Mouse (Mus musculus) hindbrain, embryonic 16.5 days (tissue): ENCODE data around the gene Cd6. TPM values are rescaled to one million over a fixed set of nuclear protein-coding genes. Genes with fewer than 3 reads are reported as not detected.

Experiments used
- ATAC-seq: fragments of 200-750 bp; cut with Nextera tagmentation; 2 replicates; pipeline ENCODE4 v1.8.0; 2017; ENCODE audit warnings: moderate TSS enrichment, moderate library complexity
- H3K27ac ChIP-seq: fragments of 300-500 bp; sonication (generic); 2 replicates; pipeline ENCODE4 v1.5.1; 2014; ENCODE audit warnings: low read depth, mild to moderate bottlenecking, control low read depth, low read length, moderate library complexity
- H3K27me3 ChIP-seq: fragments of 300-500 bp; sonication (generic); replicated peaks from 2 replicates; pipeline ENCODE4 v1.6.1; 2014; ENCODE audit warnings: low read length; ENCODE audit not compliant: control insufficient read depth, insufficient read depth
- H3K36me3 ChIP-seq: fragments of 300-500 bp; sonication (generic); 2 replicates; pipeline ENCODE4 v1.6.1; 2014; ENCODE audit warnings: mild to moderate bottlenecking, low read length, moderate library complexity, mixed read lengths; ENCODE audit not compliant: control insufficient read depth, insufficient read depth
- H3K4me1 ChIP-seq: fragments of 300-500 bp; sonication (generic); 2 replicates; pipeline ENCODE4 v1.6.1; 2014; ENCODE audit warnings: low read depth, low read length; ENCODE audit not compliant: control insufficient read depth, insufficient read depth
- H3K4me2 ChIP-seq: fragments of 300-500 bp; sonication (generic); 2 replicates; pipeline ENCODE4 v1.6.1; 2014; ENCODE audit warnings: mild to moderate bottlenecking, low read length, control low read depth, moderate library complexity
- H3K4me3 ChIP-seq: fragments of 300-500 bp; sonication (generic); 2 replicates; pipeline ENCODE4 v1.5.1; 2014; ENCODE audit warnings: mild to moderate bottlenecking, low read length, control low read depth, moderate library complexity
- H3K9ac ChIP-seq: fragments of 300-500 bp; sonication (generic); 2 replicates; pipeline ENCODE4 v1.6.1; 2014; ENCODE audit warnings: low read depth, mild to moderate bottlenecking, control low read depth, low read length, moderate library complexity
- H3K9me3 ChIP-seq: fragments of 300-500 bp; sonication (generic); 2 replicates; pipeline ENCODE4 v1.6.1; 2014; ENCODE audit warnings: mild to moderate bottlenecking, low read length, moderate library complexity; ENCODE audit not compliant: control insufficient read depth
- WGBS: fragments of 180-500 bp; shearing (Covaris S2); extraction: QIAGEN DNeasy Blood & Tissue Kit; methylation state at CpG from one replicate; pipeline ENCODE4 v1.1.7; 2014; 5-methylcytosine and 5-hydroxymethylcytosine counted together
- polyA plus RNA-seq: library from polyadenylated mRNA; unstranded; fragments of >200 nt; fragmentation: Nextera tagmentation; extraction: Ambion mirVana; gene quantifications from 2 replicates; pipeline ENCODE4 v1.2.1, GENCODE M21; 2015

Gene Cd6
- polyA plus RNA-seq, 1 experiment from 2014 or later, result not detected

GRCm38 (mm10) chr19:10821319-10821718 lies 8.5 kb downstream of the Cd6 start:
- WGBS, result 52% methylated on average over 7 of the region's 7 CpGs

GRCm38 (mm10) chr19:10818217-10818946 lies 11.5 kb downstream of the Cd6 start:
- ATAC-seq, result no peak
- H3K27me3 ChIP-seq, result no peaks in the 10 kb centered on the region
- no peaks in the 10 kb centered on the region for H3K9me3 ChIP-seq
- H3K36me3 ChIP-seq, result no peaks in the 10 kb centered on the region
- H3K4me1 ChIP-seq, result no peaks in the 10 kb centered on the region
- H3K27ac ChIP-seq, result no peak overlapping the region
- no peak overlapping the region for H3K9ac ChIP-seq
- H3K4me2 ChIP-seq, result 0 out of 2 replicates have a peak overlapping the region, but pooled peaks have one; percentile 10
- 42% methylated on average over 17 of the region's 17 CpGs for whole genome bisulfite sequencing
- no peak overlapping the region for H3K4me3 ChIP-seq

More at GRCm38 (mm10) chr19:10821319-10821718, 8.5 kb downstream of the Cd6 start:
- no peaks in the 10 kb centered on the region for H3K36me3 ChIP-seq
- no peak for ATAC-seq
- no peak overlapping the region for H3K9ac ChIP-seq
- no peak overlapping the region for H3K27ac ChIP-seq
- H3K9me3 ChIP-seq, result no peaks in the 10 kb centered on the region
- H3K4me3 ChIP-seq, result no peak overlapping the region
- H3K4me2 ChIP-seq, result no peak overlapping the region
- H3K4me1 ChIP-seq, result no peaks in the 10 kb centered on the region
- no peaks in the 10 kb centered on the region for H3K27me3 ChIP-seq

DNA sequence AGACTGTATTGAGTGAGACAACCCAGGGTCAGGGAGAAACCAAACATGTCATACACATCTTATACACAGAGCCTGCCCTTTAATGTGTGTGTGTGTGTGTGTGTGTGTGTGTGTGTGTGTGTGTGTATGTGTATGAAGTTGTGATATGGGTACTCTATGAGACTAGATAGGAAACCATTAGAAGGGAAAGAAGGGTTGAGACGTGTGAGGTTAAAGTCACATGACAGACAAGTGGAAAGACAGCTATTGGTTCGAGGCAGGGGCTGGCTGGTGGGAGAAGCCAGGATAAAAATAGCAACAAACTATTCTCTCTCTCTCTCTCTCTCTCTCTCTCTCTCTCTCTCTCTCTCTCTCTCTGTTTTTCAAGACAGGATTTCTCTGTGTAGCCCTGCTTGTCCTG lies 13.4 kb downstream of the Cd6 start:
- no peak for ATAC-seq
- Histone ChIP-seq H3K9me3 (no peaks in the 10 kb centered on the region), H3K4me2 (no peak overlapping the region), H3K27me3 (no peaks in the 10 kb centered on the region), H3K9ac (no peak overlapping the region), H3K36me3 (no peaks in the 10 kb centered on the region), H3K27ac (no peak overlapping the region), H3K4me1 (no peaks in the 10 kb centered on the region), H3K4me3 (no peak overlapping the region)
- WGBS, result 75% methylated on average over 2 of the region's 2 CpGs

DNA sequence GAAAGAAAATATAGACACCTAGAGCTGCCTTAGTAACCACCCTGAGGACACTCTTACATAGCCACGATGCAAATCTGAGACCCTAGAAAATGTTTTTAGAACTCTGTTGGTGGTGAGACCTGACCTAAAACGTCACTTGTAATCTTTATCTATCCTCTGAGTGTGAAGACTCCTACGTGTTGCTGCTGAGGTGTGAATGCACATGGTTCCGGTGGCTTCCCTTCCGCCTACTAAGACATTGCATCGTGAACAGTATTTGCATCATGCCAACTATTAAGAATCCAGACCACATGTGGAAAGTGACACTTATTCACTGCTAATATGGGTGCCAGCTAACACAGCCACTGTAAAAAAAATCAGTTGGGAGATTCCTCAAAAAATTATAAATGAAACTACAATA lies 14.0 kb downstream of the Cd6 start:
- H3K4me3 ChIP-seq, result no peak overlapping the region
- WGBS, result 89% methylated on average over 6 of the region's 6 CpGs
- no peaks in the 10 kb centered on the region for H3K36me3 ChIP-seq
- no peak overlapping the region for H3K4me2 ChIP-seq
- no peak overlapping the region for H3K9ac ChIP-seq
- no peaks in the 10 kb centered on the region for H3K27me3 ChIP-seq
- H3K27ac ChIP-seq, result no peak overlapping the region
- H3K4me1 ChIP-seq, result no peaks in the 10 kb centered on the region
- no peaks in the 10 kb centered on the region for H3K9me3 ChIP-seq
- ATAC-seq, result no peak

GRCm38 (mm10) chr19:10813905-10814304 lies 16.0 kb downstream of the Cd6 start:
- Histone ChIP-seq H3K27ac (no peak overlapping the region), H3K4me3 (no peak overlapping the region), H3K9ac (no peak overlapping the region), H3K27me3 (no peaks in the 10 kb centered on the region), H3K4me2 (no peak overlapping the region), H3K4me1 (peaks cover 5% of the 10 kb centered on the region), H3K9me3 (no peaks in the 10 kb centered on the region), H3K36me3 (no peaks in the 10 kb centered on the region)
- ATAC-seq, result no peak
- WGBS, result 72% methylated on average over 7 of the region's 7 CpGs

- Histone ChIP-seq H3K27ac (no peak overlapping the region), H3K4me1 (peaks cover 5% of the 10 kb centered on the region), H3K4me2 (no peak overlapping the region), H3K9ac (no peak overlapping the region), H3K9me3 (no peaks in the 10 kb centered on the region), H3K4me3 (no peak overlapping the region), H3K27me3 (no peaks in the 10 kb centered on the region), H3K36me3 (no peaks in the 10 kb centered on the region)
- 98% methylated on average over 5 of the region's 5 CpGs for WGBS
- ATAC-seq, result no peak
Observed at GRCm38 (mm10) chr19:10813039-10813438, 16.8 kb downstream of the Cd6 start.

DNA sequence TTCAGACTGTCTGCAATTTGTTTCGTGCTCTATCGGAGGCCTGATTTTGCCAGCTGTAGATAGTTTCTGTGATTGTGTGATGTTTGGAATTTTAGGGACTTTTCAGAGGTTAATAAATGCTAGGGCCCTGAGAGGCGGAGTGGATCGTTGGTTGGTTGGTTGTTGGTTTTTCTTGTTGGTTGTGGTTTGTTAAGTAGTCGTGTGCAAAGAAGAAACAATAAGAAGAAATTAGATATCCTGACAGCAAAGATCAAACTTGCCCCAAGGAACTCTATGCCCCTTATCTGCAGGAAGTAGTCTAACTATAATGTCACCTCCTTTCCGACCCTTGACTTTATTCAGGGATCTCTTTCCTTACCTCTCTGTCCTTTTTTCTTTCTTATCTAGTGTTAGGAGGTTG lies 18.4 kb downstream of the Cd6 start:
- no peak overlapping the region for H3K9ac ChIP-seq
- ATAC-seq, result no peak
- no peaks in the 10 kb centered on the region for H3K36me3 ChIP-seq
- H3K27me3 ChIP-seq, result no peaks in the 10 kb centered on the region
- H3K4me2 ChIP-seq, result no peak overlapping the region
- no peak overlapping the region for H3K27ac ChIP-seq
- 90% methylated on average over 6 of the region's 6 CpGs for WGBS
- H3K4me1 ChIP-seq, result peaks cover 5% of the 10 kb centered on the region
- H3K9me3 ChIP-seq, result no peaks in the 10 kb centered on the region
- H3K4me3 ChIP-seq, result no peak overlapping the region

DNA sequence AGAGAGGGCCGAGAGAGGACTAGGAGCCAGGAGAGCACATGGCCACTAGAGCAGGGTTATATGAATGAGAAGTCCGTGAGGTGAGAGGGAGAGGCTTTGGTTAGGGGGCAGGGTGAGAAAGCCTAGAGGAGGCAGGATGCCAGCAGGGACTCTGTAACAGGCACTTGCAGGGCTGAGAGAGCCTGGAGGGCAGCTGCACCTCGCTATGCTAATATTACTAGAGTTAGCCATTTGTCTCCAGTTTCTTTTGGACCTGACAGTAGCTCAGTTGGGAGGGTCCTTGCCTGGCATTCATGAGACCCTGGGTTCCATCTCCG lies 19.7 kb downstream of the Cd6 start:
- Histone ChIP-seq H3K36me3 (no peaks in the 10 kb centered on the region), H3K9me3 (no peaks in the 10 kb centered on the region), H3K4me1 (peaks cover 5% of the 10 kb centered on the region), H3K9ac (no peak overlapping the region; the same call in 1 of the 2 replicates), H3K27ac (no peak overlapping the region), H3K27me3 (no peaks in the 10 kb centered on the region), H3K4me2 (no peak overlapping the region), H3K4me3 (no peak overlapping the region)
- peak; percentile 3; the same call in 1 of the 2 replicates for ATAC-seq
- 51% methylated on average over 4 of the region's 4 CpGs for WGBS

- 63% methylated on average over 11 of the region's 11 CpGs for WGBS
- peak overlapping the region; percentile 48 for H3K27ac ChIP-seq
- H3K27me3 ChIP-seq, result no peaks in the 10 kb centered on the region
- no peaks in the 10 kb centered on the region for H3K36me3 ChIP-seq
- no peak overlapping the region for H3K4me2 ChIP-seq
- H3K9me3 ChIP-seq, result no peaks in the 10 kb centered on the region
- ATAC-seq, result peak; percentile 81
- H3K4me3 ChIP-seq, result no peak overlapping the region
- H3K9ac ChIP-seq, result no peak overlapping the region; the same call in 1 of the 2 replicates
- peaks cover 5% of the 10 kb centered on the region for H3K4me1 ChIP-seq
Observed at GRCm38 (mm10) chr19:10809428-10810175, 20.3 kb downstream of the Cd6 start.
